Mouse (Mus musculus): ENCODE measurements around the gene Trim2. TPM values are rescaled to one million over a fixed set of nuclear protein-coding genes. Genes with fewer than 3 reads are reported as not detected.

Trim2 gene
- polyA plus RNA-seq, 1 experiment from 2014 or later, result 117 TPM

DNA sequence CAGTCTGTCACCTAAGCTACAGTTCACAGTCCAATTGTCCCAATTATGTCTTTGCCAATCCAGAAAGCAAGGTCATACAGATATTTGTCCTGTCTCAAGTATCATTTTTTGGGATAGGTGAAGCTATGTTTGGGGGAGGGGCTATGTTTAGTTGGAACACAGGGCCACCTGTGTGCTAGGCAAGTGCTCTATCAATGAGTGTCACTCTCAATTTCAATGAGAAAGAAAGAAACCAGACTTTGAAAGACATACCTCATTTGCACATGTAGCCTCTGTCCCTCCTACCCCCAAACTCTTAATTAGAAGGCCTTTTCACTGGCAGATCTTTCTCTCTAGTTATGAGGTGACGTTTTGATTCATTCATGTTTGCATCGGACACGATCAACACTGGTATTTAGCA is 21.9 kb downstream of the Trim2 start:
- Histone ChIP-seq H3K4me3 (ENCODE audit: low read depth, low read length) (no peak overlapping the region), H3K4me2 (ENCODE audit: low read length) (no peak overlapping the region), H3K4me1 (ENCODE audit: control insufficient read depth, insufficient read depth, low read length) (peaks cover 25% of the 10 kb centered on the region), H3K27ac (ENCODE audit: low read depth, low read length) (no peak overlapping the region), H3K9ac (ENCODE audit: low read length) (no peak overlapping the region), H3K9me3 (replicated peaks; ENCODE audit: control insufficient read depth, low read length) (no peaks in the 10 kb centered on the region), H3K36me3 (ENCODE audit: control insufficient read depth, insufficient read depth, low read length) (no peaks in the 10 kb centered on the region), H3K27me3 (replicated peaks; ENCODE audit: control insufficient read depth, insufficient read depth, low read length) (no peaks in the 10 kb centered on the region)
- WGBS, result 7% methylated on average over 3 of the region's 3 CpGs
- ATAC-seq (0 out of 2 replicates have a peak, but pooled peaks have one; percentile 11), DNase-seq (ENCODE audit: low spot score) (no peak)

DNA sequence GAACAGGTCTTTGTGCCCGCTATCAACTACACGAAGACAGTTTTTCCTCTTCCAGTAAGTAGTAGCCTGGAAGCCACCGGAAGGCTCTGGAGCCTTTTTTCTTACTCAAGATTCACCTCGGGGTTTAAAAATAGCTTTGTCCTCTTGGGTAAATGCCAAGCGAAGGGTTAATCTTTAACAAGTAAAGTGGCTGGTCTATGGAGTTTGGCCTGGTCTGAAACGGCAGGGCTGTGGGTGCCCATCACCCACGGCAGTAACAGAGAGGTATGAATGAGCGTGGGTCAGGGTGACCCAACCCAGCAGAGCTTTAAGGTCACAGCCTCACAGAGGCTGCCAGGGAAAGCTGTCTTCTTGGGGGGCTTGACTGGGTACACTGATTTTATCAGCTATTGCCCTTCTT is 23.2 kb downstream of the Trim2 start:
- Histone ChIP-seq H3K27ac (ENCODE audit: low read depth, low read length) (no peak overlapping the region), H3K4me3 (ENCODE audit: low read depth, low read length) (no peak overlapping the region), H3K36me3 (ENCODE audit: control insufficient read depth, insufficient read depth, low read length) (no peaks in the 10 kb centered on the region), H3K4me2 (ENCODE audit: low read length) (no peak overlapping the region), H3K9ac (ENCODE audit: low read length) (no peak overlapping the region), H3K27me3 (replicated peaks; ENCODE audit: control insufficient read depth, insufficient read depth, low read length) (no peaks in the 10 kb centered on the region), H3K4me1 (ENCODE audit: control insufficient read depth, insufficient read depth, low read length) (peaks cover 25% of the 10 kb centered on the region), H3K9me3 (replicated peaks; ENCODE audit: control insufficient read depth, low read length) (no peaks in the 10 kb centered on the region)
- 75% methylated on average over 8 of the region's 8 CpGs for WGBS
- no peak for ATAC-seq
- no peak for DNase-seq (ENCODE audit: low spot score)

GRCm38 (mm10) chr3:84281936-84282371 is 24.7 kb downstream of the Trim2 start:
- peaks cover 25% of the 10 kb centered on the region for H3K4me1 ChIP-seq (ENCODE audit: control insufficient read depth, insufficient read depth, low read length)
- DNase-seq (ENCODE audit: low spot score) (peak; percentile 73), ATAC-seq (peak; percentile 61)
- no peak overlapping the region for H3K27ac ChIP-seq (ENCODE audit: low read depth, low read length)
- no peaks in the 10 kb centered on the region for H3K9me3 ChIP-seq (replicated peaks; ENCODE audit: control insufficient read depth, low read length)
- H3K36me3 ChIP-seq (ENCODE audit: control insufficient read depth, insufficient read depth, low read length), result no peaks in the 10 kb centered on the region
- WGBS, result 23% methylated on average over 10 of the region's 10 CpGs
- H3K27me3 ChIP-seq (replicated peaks; ENCODE audit: control insufficient read depth, insufficient read depth, low read length), result no peaks in the 10 kb centered on the region
- H3K9ac ChIP-seq (ENCODE audit: low read length), result no peak overlapping the region
- H3K4me3 ChIP-seq (ENCODE audit: low read depth, low read length), result no peak overlapping the region
- peak overlapping the region; percentile 16 for H3K4me2 ChIP-seq (ENCODE audit: low read length)

- ATAC-seq (no peak), DNase-seq (ENCODE audit: low spot score) (no peak)
- WGBS, result 74% methylated on average over 4 of the region's 4 CpGs
- Histone ChIP-seq H3K4me1 (ENCODE audit: control insufficient read depth, insufficient read depth, low read length) (peaks cover 14% of the 10 kb centered on the region), H3K9me3 (replicated peaks; ENCODE audit: control insufficient read depth, low read length) (no peaks in the 10 kb centered on the region; the same call in 1 of the 2 replicates), H3K4me2 (ENCODE audit: low read length) (no peak overlapping the region), H3K4me3 (ENCODE audit: low read depth, low read length) (no peak overlapping the region), H3K27ac (ENCODE audit: low read depth, low read length) (0 out of 2 replicates have a peak overlapping the region, but pooled peaks have one; percentile 5), H3K9ac (ENCODE audit: low read length) (no peak overlapping the region), H3K36me3 (ENCODE audit: control insufficient read depth, insufficient read depth, low read length) (no peaks in the 10 kb centered on the region), H3K27me3 (replicated peaks; ENCODE audit: control insufficient read depth, insufficient read depth, low read length) (no peaks in the 10 kb centered on the region)
These were observed 27.9 kb downstream of the Trim2 start for GRCm38 (mm10) chr3:84278809-84279208.

- ATAC-seq, result no peak
- H3K9ac ChIP-seq (ENCODE audit: low read length), result no peak overlapping the region
- H3K4me3 ChIP-seq (ENCODE audit: low read depth, low read length), result no peak overlapping the region
- H3K4me1 ChIP-seq (ENCODE audit: control insufficient read depth, insufficient read depth, low read length), result peaks cover 11% of the 10 kb centered on the region
- 65% methylated on average over 4 of the region's 4 CpGs for WGBS
- no peaks in the 10 kb centered on the region for H3K27me3 ChIP-seq (replicated peaks; ENCODE audit: control insufficient read depth, insufficient read depth, low read length)
- no peak overlapping the region for H3K27ac ChIP-seq (ENCODE audit: low read depth, low read length)
- no peak for DNase-seq (ENCODE audit: low spot score)
- no peak overlapping the region for H3K4me2 ChIP-seq (ENCODE audit: low read length)
- H3K9me3 ChIP-seq (replicated peaks; ENCODE audit: control insufficient read depth, low read length), result no peaks in the 10 kb centered on the region; the same call in 1 of the 2 replicates
- no peaks in the 10 kb centered on the region for H3K36me3 ChIP-seq (ENCODE audit: control insufficient read depth, insufficient read depth, low read length)
These were observed 31.6 kb downstream of the Trim2 start for GRCm38 (mm10) chr3:84275124-84275523.

DNA sequence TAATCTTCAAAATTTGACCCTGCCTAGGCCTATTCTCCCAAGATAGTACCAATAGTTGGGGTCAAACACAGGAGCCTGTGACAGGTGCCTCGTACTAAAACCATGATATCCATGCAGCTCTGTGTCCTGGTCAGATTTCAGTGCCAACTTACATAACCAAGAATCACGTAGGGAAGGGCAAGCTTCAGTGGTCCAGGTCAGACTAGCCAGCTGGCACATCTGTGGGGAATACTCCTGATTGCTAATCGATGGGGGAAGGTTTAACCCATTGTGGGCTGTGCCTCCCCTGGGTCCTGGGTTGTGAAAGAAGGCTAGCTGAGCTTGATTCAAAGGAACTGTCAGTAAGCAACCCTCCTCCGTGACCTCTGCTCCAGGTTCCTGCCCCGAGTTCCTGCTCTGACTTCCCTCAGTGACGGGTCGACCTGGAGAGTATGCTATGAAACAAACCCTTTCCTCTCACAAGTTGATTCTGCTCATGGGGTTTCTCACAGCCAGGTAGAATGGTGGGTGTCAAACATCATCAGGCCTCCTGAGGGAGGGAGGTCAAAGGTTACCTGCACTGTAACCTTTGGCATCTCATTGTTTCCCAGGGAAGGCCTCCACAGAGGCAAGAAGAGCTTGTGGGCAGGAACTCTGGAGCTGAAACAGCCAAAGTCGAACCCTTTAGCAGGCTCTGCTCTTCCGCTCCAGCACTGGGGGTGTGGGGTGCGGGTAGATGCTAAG is 34.2 kb downstream of the Trim2 start:
- WGBS, result 89% methylated on average over 10 of the region's 10 CpGs
- Histone ChIP-seq H3K9me3 (replicated peaks; ENCODE audit: control insufficient read depth, low read length) (no peaks in the 10 kb centered on the region; the same call in 1 of the 2 replicates), H3K4me3 (ENCODE audit: low read depth, low read length) (no peak overlapping the region), H3K27ac (ENCODE audit: low read depth, low read length) (no peak overlapping the region), H3K4me1 (ENCODE audit: control insufficient read depth, insufficient read depth, low read length) (peaks cover 20% of the 10 kb centered on the region), H3K27me3 (replicated peaks; ENCODE audit: control insufficient read depth, insufficient read depth, low read length) (no peaks in the 10 kb centered on the region), H3K4me2 (ENCODE audit: low read length) (no peak overlapping the region), H3K9ac (ENCODE audit: low read length) (no peak overlapping the region), H3K36me3 (ENCODE audit: control insufficient read depth, insufficient read depth, low read length) (no peaks in the 10 kb centered on the region)
- ATAC-seq (no peak), DNase-seq (ENCODE audit: low spot score) (no peak)

- H3K27me3 ChIP-seq (replicated peaks; ENCODE audit: control insufficient read depth, insufficient read depth, low read length), result no peaks in the 10 kb centered on the region
- no peak for DNase-seq (ENCODE audit: low spot score)
- WGBS, result 94% methylated on average over 10 of the region's 10 CpGs
- H3K4me2 ChIP-seq (ENCODE audit: low read length), result no peak overlapping the region
- H3K9ac ChIP-seq (ENCODE audit: low read length), result no peak overlapping the region
- H3K4me3 ChIP-seq (ENCODE audit: low read depth, low read length), result no peak overlapping the region
- H3K27ac ChIP-seq (ENCODE audit: low read depth, low read length), result no peak overlapping the region
- H3K36me3 ChIP-seq (ENCODE audit: control insufficient read depth, insufficient read depth, low read length), result no peaks in the 10 kb centered on the region
- H3K9me3 ChIP-seq (replicated peaks; ENCODE audit: control insufficient read depth, low read length), result no peaks in the 10 kb centered on the region; the same call in 1 of the 2 replicates
- H3K4me1 ChIP-seq (ENCODE audit: control insufficient read depth, insufficient read depth, low read length), result peaks cover 20% of the 10 kb centered on the region
- no peak for ATAC-seq
These were observed 34.9 kb downstream of the Trim2 start for GRCm38 (mm10) chr3:84271794-84272193.

- peak overlapping the region; percentile 38; the same call in 1 of the 2 replicates for H3K4me2 ChIP-seq (ENCODE audit: low read length)
- no peak overlapping the region for H3K9ac ChIP-seq (ENCODE audit: low read length)
- H3K4me3 ChIP-seq (ENCODE audit: low read depth, low read length), result no peak overlapping the region
- no peaks in the 10 kb centered on the region for H3K36me3 ChIP-seq (ENCODE audit: control insufficient read depth, insufficient read depth, low read length)
- H3K9me3 ChIP-seq (replicated peaks; ENCODE audit: control insufficient read depth, low read length), result no peaks in the 10 kb centered on the region; the same call in 1 of the 2 replicates
- H3K4me1 ChIP-seq (ENCODE audit: control insufficient read depth, insufficient read depth, low read length), result peaks cover 20% of the 10 kb centered on the region
- H3K27me3 ChIP-seq (replicated peaks; ENCODE audit: control insufficient read depth, insufficient read depth, low read length), result no peaks in the 10 kb centered on the region
- ATAC-seq, result 0 out of 2 replicates have a peak, but pooled peaks have one; percentile 5
- no peak overlapping the region for H3K27ac ChIP-seq (ENCODE audit: low read depth, low read length)
- no peak for DNase-seq (ENCODE audit: low spot score)
- WGBS, result 65% methylated on average over 6 of the region's 6 CpGs
These were observed 35.6 kb downstream of the Trim2 start for GRCm38 (mm10) chr3:84271058-84271457.

DNA sequence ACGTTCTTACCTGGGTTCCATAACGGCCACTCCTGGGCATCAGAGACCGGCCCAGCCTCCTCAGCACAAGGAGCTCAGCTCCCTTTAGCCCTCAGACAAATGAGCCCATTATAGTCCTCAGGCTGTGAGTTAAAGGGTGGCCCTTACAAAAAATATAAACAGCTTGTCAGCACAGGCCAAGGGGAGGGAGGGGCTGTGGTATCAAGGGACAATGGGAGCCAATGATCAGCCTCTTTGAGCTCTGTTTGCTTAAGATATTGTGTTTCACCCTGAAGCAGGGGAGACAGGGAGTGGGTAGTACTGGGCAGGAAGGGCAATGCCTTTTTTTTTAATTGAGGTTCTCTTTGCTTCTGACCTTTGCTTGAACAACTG is 36.1 kb downstream of the Trim2 start:
- ATAC-seq (peak; percentile 60), DNase-seq (ENCODE audit: low spot score) (peak; percentile 59)
- Histone ChIP-seq H3K4me3 (ENCODE audit: low read depth, low read length) (no peak overlapping the region), H3K4me1 (ENCODE audit: control insufficient read depth, insufficient read depth, low read length) (peaks cover 20% of the 10 kb centered on the region), H3K27ac (ENCODE audit: low read depth, low read length) (no peak overlapping the region), H3K27me3 (replicated peaks; ENCODE audit: control insufficient read depth, insufficient read depth, low read length) (no peaks in the 10 kb centered on the region), H3K36me3 (ENCODE audit: control insufficient read depth, insufficient read depth, low read length) (no peaks in the 10 kb centered on the region), H3K9me3 (replicated peaks; ENCODE audit: control insufficient read depth, low read length) (no peaks in the 10 kb centered on the region; the same call in 1 of the 2 replicates), H3K4me2 (ENCODE audit: low read length) (peak overlapping the region; percentile 38), H3K9ac (ENCODE audit: low read length) (no peak overlapping the region; the same call in 1 of the 2 replicates)
- 5% methylated on average over 3 of the region's 3 CpGs for WGBS

All from forebrain, embryonic 14.5 days (tissue).